Mouse (Mus musculus) 3T3-L1 (cell line): ENCODE data around the gene Slc6a16.

Experiments
- DNase-seq: peaks from one replicate; pipeline ENCODE4 v3.0.0-alpha.2; 2015; ENCODE audit warnings: low read depth, low spot score

The Slc6a16 gene

DNA sequence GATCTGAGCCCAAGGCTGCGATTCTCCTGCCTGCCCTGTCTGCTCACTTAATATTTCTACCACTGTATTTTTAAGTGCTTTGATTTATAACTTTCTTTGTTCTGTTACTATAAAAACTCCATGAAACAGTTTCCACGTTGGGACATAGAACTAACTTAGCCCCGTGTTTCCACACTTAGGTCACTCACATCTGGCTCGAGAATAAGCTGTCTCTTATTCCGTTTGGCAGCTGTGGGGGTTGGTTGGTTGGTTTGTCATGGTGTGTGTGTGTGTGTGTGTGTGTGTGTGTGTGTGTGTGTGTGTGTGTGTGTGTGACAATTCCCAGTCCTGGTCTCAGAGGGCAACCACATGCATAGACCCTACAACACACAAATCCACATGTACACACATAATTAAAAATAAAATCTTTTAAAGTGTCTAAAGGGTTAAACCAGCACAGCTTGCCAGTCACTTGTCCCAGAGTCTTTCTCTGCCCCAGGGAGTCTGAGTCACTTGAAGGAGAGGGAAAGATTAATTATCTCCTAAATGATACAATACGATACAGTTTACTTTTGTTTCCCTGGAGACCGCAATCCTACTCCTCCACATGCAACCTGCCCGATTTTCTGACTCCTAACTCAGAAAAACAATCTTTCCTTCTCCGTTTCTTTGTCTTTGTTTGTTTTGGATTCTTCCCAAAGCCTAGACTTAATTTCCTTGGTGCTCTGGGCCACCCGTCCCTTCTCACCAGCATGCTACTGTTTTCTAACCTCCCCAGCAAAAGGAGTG is 72.0 kb downstream of the Slc6a16 start:
- DNase-seq = peak; percentile 84

DNA sequence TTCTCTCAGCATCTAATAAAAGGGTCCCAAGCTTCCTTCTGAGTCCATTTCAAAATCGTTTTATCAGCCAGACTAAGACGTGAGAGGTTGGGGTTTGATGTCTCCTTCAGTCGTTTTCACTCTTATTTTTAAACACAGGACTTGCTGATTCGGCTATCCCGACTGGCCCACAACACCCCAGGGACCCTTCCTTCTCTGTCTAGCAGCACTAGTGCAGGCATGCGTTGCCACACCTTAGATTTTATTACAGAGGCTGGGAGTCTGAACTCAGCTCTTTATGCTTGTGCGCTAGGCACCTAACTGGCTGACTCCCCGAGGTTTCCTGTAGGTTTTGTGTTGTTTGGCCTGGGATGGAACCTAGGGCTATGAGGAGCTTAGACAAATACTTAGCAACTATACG is 72.6 kb downstream of the Slc6a16 start:
- peak; percentile 67 for DNase-seq

DNA sequence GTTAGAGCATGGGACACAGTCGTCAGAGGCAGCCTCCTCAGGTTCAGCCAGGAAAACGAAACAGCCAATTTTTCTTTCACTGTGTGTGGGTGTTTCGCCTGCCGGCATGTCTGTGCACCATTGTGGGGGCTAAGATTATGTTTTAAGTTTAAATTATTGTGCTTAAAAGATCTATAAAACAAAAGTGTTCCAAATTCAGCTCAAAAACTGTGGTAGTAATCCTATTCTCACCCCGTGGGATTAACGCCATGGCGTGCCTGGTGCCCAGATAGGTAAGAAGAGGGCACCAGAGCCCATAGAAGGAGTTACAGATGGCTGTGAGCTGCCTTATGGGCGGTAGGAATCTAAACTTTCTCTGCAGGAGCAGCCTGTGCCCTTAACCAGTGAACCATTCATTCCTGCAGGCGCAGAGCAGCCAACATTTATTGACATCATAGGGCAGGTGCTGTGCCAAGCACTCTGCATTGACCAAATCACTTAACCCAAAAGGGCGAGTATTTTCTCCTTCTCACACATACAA is 74.4 kb downstream of the Slc6a16 start:
- no peak for DNase-seq

GRCm38 (mm10) chr7:45316536-45316935 is 75.7 kb downstream of the Slc6a16 start:
- DNase-seq = no peak

DNA sequence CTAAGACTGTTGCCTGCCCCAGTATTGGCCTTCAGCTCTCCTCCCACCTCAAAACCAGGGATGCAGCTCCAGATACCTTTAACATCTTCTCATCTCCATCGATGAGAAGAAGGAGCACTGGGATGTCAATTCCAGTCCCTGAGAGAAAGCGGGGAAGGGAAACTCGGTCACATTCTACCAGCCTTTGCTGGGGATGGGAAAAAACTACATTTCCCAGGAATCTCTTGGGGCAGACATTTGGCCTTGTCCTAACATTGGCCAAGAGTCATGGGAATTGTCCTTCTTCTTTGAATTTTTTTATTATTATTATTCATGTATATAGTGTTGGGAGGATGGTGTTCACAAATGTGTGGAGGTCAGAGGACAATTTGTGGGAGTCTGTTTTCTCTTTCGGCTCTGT is 81.4 kb downstream of the Slc6a16 start:
- DNase-seq = no peak
